Mouse (Mus musculus) embryonic facial prominence, embryonic 10.5 days (tissue): ENCODE measurements at regions not wholly inside any gene's neighbourhood (a gene's known extent, or its start where the extent isn't known, plus 50 kb on each side); places are given as distances from the start of the nearest gene placed in this dataset.
A peak's percentile ranks its signal among the peaks of the same experiment; 100 is the strongest.

Experiments
- DNase-seq: peaks from one replicate; pipeline ENCODE4 v3.0.0-alpha.2; 2017; ENCODE audit warnings: low spot score
- H3K27ac ChIP-seq: fragments of 300-500 bp; sonication (generic); replicated peaks from 2 replicates; pipeline ENCODE4 v1.5.1; 2016; ENCODE audit warnings: mild to moderate bottlenecking
- H3K27me3 ChIP-seq: fragments of 300-500 bp; sonication (generic); replicated peaks from 2 replicates; pipeline ENCODE4 v1.6.1; 2016; ENCODE audit warnings: low read depth, mild to moderate bottlenecking; ENCODE audit not compliant: poor library complexity, severe bottlenecking
- H3K36me3 ChIP-seq: fragments of 300-500 bp; sonication (generic); replicated peaks from 2 replicates; pipeline ENCODE4 v1.6.1; 2016; ENCODE audit warnings: mild to moderate bottlenecking, moderate library complexity
- H3K4me1 ChIP-seq: fragments of 300-500 bp; sonication (generic); 2 replicates; pipeline ENCODE4 v1.6.1; 2016
- H3K4me3 ChIP-seq: fragments of 300-500 bp; sonication (generic); 2 replicates; pipeline ENCODE4 v1.5.1; 2016; ENCODE audit warnings: mild to moderate bottlenecking, moderate library complexity
- H3K9me3 ChIP-seq: fragments of 300-500 bp; sonication (generic); 2 replicates; pipeline ENCODE4 v1.6.1; 2016; ENCODE audit warnings: mild to moderate bottlenecking
- WGBS: fragments of 180-500 bp; shearing (Covaris S2); methylation state at CpG from one replicate; pipeline ENCODE4 v1.1.7; 2016; 5-methylcytosine and 5-hydroxymethylcytosine counted together

DNA sequence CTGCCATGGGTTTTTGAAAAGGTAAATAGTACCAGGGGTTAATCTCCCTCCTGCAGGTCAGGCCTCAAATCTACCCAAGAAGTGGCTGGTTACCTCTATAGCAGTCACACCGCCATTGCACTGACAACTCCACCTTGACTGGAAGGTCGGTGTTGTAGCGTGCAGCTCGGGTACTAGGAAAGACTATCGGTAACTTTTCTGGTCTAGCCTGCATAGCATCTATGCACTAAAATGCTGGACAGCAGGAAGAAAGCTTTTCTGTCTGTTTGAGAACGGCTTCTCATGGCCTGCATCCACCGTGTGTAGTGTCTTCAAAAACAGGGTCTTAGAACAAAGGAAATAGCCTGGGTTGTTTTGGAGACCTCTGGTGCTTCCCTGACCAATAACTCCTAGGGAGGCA, 88.8 kb downstream of the Bms1 start:
- H3K36me3 ChIP-seq: no peaks in the 10 kb centered on the region
- H3K27me3 ChIP-seq: no peaks in the 10 kb centered on the region
- DNase-seq: no peak
- no peaks in the 10 kb centered on the region for H3K9me3 ChIP-seq
- no peaks in the 10 kb centered on the region for H3K4me1 ChIP-seq
- no peak overlapping the region for H3K4me3 ChIP-seq
- 91% methylated on average over 7 of the region's 7 CpGs for WGBS
- H3K27ac ChIP-seq: no peak overlapping the region

- no peaks in the 10 kb centered on the region for H3K36me3 ChIP-seq
- 75% methylated on average over 6 of the region's 6 CpGs for WGBS
- no peaks in the 10 kb centered on the region for H3K9me3 ChIP-seq
- H3K4me1 ChIP-seq: no peaks in the 10 kb centered on the region
- DNase-seq: no peak
- no peak overlapping the region for H3K4me3 ChIP-seq
- H3K27ac ChIP-seq: no peak overlapping the region
- no peaks in the 10 kb centered on the region for H3K27me3 ChIP-seq
Observed at GRCm38 (mm10) chr6:118327458-118327857, 91.8 kb downstream of the Bms1 start.

DNA sequence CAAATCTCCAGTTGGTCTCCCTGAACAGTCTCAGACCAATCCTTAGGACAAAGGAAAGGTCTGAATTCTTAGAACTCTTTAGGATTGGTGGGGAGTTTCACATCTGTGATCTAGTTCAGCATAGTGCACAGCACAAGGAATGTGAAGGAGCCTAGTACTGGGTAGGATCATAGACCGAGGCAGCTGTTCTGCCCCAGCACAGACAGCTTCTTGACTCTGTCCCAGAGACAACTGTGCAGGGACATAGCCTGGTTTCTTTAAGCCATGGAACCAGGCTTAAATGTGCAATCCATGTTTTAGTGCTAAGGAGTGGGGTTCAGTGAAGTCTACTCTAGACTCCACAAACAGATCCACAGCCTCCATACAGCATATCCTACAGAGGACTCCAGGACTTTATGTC, 93.6 kb downstream of the Bms1 start:
- no peak overlapping the region for H3K4me3 ChIP-seq
- WGBS: 91% methylated on average over 1 of the region's 1 CpGs
- DNase-seq: peak; percentile 5
- no peaks in the 10 kb centered on the region for H3K4me1 ChIP-seq
- no peak overlapping the region for H3K27ac ChIP-seq
- no peaks in the 10 kb centered on the region for H3K27me3 ChIP-seq
- H3K36me3 ChIP-seq: no peaks in the 10 kb centered on the region
- no peaks in the 10 kb centered on the region for H3K9me3 ChIP-seq

GRCm38 (mm10) chr6:118324559-118324958, 94.7 kb downstream of the Bms1 start:
- no peaks in the 10 kb centered on the region for H3K27me3 ChIP-seq
- 89% methylated on average over 4 of the region's 4 CpGs for WGBS
- no peaks in the 10 kb centered on the region for H3K4me1 ChIP-seq
- DNase-seq: no peak
- no peak overlapping the region for H3K4me3 ChIP-seq
- no peaks in the 10 kb centered on the region for H3K36me3 ChIP-seq
- H3K27ac ChIP-seq: no peak overlapping the region
- H3K9me3 ChIP-seq: no peaks in the 10 kb centered on the region

DNA sequence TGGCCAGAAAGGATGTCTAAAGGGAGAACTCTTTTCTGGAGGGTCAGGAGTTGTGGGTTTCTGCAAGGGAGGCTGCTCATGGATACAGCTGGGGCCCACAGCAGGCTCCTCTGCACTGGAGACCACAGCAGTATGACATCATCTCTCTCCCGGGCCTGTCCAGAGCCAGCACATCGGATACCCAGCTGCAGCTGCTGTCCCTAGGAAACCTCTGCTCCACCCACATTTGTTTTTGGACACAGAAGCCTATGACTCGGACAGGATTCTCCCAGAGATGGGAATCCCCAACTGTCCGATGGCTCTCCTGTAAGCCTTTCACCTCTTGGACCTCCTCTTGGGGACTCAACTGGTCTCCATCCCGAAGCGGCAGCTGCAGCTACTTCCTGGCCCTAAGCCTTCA, 96.2 kb downstream of the Bms1 start:
- no peak overlapping the region for H3K4me3 ChIP-seq
- no peaks in the 10 kb centered on the region for H3K9me3 ChIP-seq
- no peak overlapping the region for H3K27ac ChIP-seq
- no peaks in the 10 kb centered on the region for H3K4me1 ChIP-seq
- H3K36me3 ChIP-seq: no peaks in the 10 kb centered on the region
- no peaks in the 10 kb centered on the region for H3K27me3 ChIP-seq
- WGBS: 78% methylated on average over 6 of the region's 6 CpGs
- DNase-seq: no peak

DNA sequence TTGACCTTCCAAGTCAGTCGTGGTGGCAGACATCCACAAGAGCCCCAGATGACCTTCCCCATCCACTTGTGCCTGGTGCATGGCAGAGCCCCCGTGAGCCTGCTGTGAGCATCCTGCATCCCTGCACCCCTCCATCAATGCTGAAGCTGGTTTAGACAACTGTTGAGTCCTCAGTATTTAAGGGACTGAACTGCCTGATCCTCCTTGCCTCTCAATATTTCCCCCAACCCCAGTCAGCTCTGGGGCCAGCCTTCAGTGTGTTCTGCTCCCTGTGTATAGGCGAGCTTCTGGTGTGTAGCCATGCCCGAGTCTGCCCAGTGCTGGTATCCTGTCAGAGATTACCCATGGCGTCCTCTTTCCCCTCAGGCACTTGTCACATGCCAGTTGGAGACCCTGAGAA, 96.6 kb downstream of the Bms1 start:
- WGBS: 67% methylated on average over 5 of the region's 5 CpGs
- H3K4me1 ChIP-seq: no peaks in the 10 kb centered on the region
- no peak for DNase-seq
- no peak overlapping the region for H3K27ac ChIP-seq
- no peak overlapping the region for H3K4me3 ChIP-seq
- no peaks in the 10 kb centered on the region for H3K36me3 ChIP-seq
- no peaks in the 10 kb centered on the region for H3K9me3 ChIP-seq
- H3K27me3 ChIP-seq: no peaks in the 10 kb centered on the region

GRCm38 (mm10) chr6:118322061-118322460, 97.2 kb downstream of the Bms1 start:
- Histone ChIP-seq H3K4me3 (no peak overlapping the region), H3K4me1 (no peaks in the 10 kb centered on the region), H3K36me3 (no peaks in the 10 kb centered on the region), H3K9me3 (no peaks in the 10 kb centered on the region), H3K27ac (no peak overlapping the region), H3K27me3 (no peaks in the 10 kb centered on the region)
- DNase-seq: no peak
- 85% methylated on average over 6 of the region's 6 CpGs for WGBS

- no peak for DNase-seq
- Histone ChIP-seq H3K27me3 (no peaks in the 10 kb centered on the region), H3K9me3 (no peaks in the 10 kb centered on the region), H3K27ac (no peak overlapping the region), H3K4me1 (peaks cover 9% of the 10 kb centered on the region), H3K36me3 (no peaks in the 10 kb centered on the region), H3K4me3 (no peak overlapping the region)
- 90% methylated on average over 7 of the region's 7 CpGs for WGBS
Observed at GRCm38 (mm10) chr6:118320021-118320525, 99.2 kb downstream of the Bms1 start.

GRCm38 (mm10) chr6:118315881-118316280, 103.4 kb downstream of the Bms1 start:
- WGBS: 87% methylated on average over 6 of the region's 6 CpGs
- no peaks in the 10 kb centered on the region for H3K27me3 ChIP-seq
- no peaks in the 10 kb centered on the region for H3K36me3 ChIP-seq
- peaks cover 15% of the 10 kb centered on the region for H3K4me1 ChIP-seq
- H3K9me3 ChIP-seq: no peaks in the 10 kb centered on the region
- no peak for DNase-seq
- H3K4me3 ChIP-seq: no peak overlapping the region
- no peak overlapping the region for H3K27ac ChIP-seq

DNA sequence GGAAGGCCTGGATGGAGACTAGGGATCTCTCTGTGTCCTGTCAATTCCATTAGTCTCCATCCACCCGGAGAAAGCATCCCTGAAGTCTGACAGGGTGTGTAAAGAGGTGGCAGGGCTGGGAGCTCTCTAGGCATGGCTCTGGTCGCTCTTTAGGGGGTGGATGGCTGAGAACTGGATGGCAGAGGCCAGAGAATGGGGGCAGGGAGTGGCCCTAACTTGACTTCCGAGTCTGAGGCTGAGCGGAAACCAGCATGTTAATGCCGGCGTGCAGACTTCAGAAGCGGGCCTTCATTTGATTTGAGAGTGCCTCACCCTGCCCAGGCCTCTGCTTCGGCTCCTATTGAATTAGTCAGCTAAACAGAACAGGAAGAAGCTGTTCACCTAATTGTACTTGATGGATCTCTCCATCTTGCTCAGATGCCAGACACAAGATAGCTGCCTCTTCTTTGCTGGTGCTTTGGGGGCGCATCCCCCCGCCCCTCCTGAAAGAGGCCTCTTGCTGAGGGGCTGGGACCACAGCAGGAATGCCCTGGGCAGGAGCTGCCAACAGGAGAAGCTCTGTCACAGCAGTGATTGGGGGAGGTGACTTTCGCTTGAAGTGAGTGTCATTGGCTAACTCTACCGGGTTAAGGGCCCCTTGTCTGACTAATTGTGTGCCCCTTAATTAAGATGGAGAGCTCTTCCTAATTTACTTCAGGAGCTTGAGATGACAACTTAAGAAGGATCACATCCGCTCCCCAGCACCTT, 104.2 kb downstream of the Bms1 start:
- Histone ChIP-seq H3K4me3 (no peak overlapping the region), H3K9me3 (no peaks in the 10 kb centered on the region), H3K36me3 (no peaks in the 10 kb centered on the region), H3K4me1 (peaks cover 15% of the 10 kb centered on the region), H3K27me3 (no peaks in the 10 kb centered on the region), H3K27ac (peak overlapping the region; percentile 69)
- WGBS: 26% methylated on average over 13 of the region's 13 CpGs
- DNase-seq: peak; percentile 36

- Histone ChIP-seq H3K9me3 (no peaks in the 10 kb centered on the region), H3K4me3 (no peak overlapping the region), H3K27ac (no peak overlapping the region), H3K27me3 (0 out of 2 replicates have a peak, but pooled peaks cover 6% of the 10 kb centered on the region), H3K36me3 (no peaks in the 10 kb centered on the region), H3K4me1 (peaks cover 26% of the 10 kb centered on the region)
- 87% methylated on average over 9 of the region's 9 CpGs for WGBS
- no peak for DNase-seq
Observed at GRCm38 (mm10) chr6:118311081-118311480, 108.2 kb downstream of the Bms1 start.

GRCm38 (mm10) chr6:118309923-118310322, 109.4 kb downstream of the Bms1 start:
- Histone ChIP-seq H3K9me3 (no peaks in the 10 kb centered on the region), H3K36me3 (no peaks in the 10 kb centered on the region), H3K4me3 (no peak overlapping the region), H3K27ac (no peak overlapping the region), H3K27me3 (0 out of 2 replicates have a peak, but pooled peaks cover 6% of the 10 kb centered on the region), H3K4me1 (peaks cover 16% of the 10 kb centered on the region)
- DNase-seq: no peak
- WGBS: 86% methylated on average over 2 of the region's 2 CpGs

GRCm38 (mm10) chr6:118308586-118308985, 110.7 kb downstream of the Bms1 start:
- Histone ChIP-seq H3K36me3 (no peaks in the 10 kb centered on the region), H3K4me1 (peaks cover 11% of the 10 kb centered on the region), H3K4me3 (no peak overlapping the region), H3K27me3 (0 out of 2 replicates have a peak, but pooled peaks cover 6% of the 10 kb centered on the region), H3K27ac (no peak overlapping the region), H3K9me3 (no peaks in the 10 kb centered on the region)
- no peak for DNase-seq
- WGBS: 73% methylated on average over 3 of the region's 3 CpGs
